Mouse (Mus musculus) cerebellum, postnatal 10 days (tissue): ENCODE measurements around the gene R3hdm4.

Experiments
- DNase-seq, 2 experiments: peaks; one replicate each; pipeline ENCODE4 v3.0.0; 2021; ENCODE audit warnings: mixed read lengths in 2 of 2

R3hdm4 gene

DNA sequence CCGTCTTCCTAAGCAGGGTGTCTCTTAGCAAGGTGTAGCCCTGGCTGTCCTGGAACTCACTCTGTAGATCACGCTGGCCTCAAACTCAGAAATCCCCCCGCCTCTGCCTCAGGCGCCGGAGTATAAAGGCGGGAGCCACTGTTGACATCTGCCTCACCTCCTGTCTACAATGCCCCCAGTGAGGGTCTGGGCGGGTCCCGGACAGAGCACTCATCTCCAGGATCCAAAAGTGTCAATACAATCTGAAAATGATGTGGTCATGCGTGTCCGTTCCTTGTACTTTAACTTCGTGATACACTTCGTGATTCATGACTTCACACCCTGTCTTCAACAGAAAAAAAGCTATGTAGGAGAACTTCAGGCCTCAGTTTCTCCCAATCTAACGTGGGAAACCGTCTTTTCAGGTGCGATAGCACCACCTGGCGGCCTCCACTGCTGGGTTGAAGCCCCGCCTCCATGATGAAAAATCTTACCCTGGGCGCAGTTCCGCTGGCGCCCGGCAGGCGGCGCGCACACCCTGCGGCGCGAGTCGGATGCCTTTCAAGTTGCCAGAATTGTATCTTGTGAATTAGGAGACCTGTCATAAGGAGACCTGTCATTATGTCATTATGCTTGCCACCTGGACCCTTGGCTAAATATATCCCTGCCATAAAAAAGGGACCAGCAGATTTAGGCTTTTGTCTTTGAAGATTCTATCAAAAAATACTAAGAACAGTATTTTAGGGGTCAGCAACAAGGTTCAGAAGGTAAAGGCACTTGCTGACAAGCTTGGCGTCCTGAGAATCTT lies 4.2 kb upstream of the R3hdm4 start:
- peak; percentile 97 to 99 for DNase-seq

- DNase-seq: peak in 1 of 2 experiments; percentile 37
These were observed 564 bp upstream of the R3hdm4 start for GRCm38 (mm10) chr10:79921572-79921971.

- peak in 1 of 2 experiments; percentile 19 for DNase-seq
These were observed 735 bp downstream of the R3hdm4 start for GRCm38 (mm10) chr10:79920056-79920890.

DNA sequence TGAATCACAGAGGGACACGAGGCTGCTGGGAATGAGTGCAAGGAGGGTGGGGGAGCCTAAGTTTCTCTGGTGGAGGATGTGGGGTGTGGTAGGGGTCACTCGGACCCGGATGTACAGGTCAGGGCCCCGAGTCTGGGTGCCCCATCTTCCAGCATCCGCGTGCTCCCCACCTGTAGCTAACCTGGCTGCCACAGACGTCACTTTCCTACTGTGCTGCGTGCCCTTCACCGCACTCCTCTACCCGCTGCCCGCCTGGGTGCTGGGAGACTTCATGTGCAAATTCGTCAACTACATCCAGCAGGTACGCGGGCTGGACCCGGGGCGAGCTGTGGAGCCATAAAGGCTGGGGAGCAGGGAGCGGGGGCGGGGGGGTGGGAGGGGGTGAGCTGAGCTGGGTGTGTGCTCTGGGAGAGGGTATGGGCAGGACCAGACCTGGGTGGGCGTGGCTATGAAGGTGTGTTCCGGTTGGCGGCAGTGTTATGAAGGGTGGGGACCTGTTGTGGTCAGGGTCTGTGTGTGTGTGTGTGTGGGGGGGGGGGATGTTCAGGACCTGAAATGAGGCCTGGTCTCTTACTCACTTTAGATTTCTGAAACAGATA lies 1.7 kb downstream of the R3hdm4 start:
- peak in 1 of 2 experiments; percentile 34 for DNase-seq

DNA sequence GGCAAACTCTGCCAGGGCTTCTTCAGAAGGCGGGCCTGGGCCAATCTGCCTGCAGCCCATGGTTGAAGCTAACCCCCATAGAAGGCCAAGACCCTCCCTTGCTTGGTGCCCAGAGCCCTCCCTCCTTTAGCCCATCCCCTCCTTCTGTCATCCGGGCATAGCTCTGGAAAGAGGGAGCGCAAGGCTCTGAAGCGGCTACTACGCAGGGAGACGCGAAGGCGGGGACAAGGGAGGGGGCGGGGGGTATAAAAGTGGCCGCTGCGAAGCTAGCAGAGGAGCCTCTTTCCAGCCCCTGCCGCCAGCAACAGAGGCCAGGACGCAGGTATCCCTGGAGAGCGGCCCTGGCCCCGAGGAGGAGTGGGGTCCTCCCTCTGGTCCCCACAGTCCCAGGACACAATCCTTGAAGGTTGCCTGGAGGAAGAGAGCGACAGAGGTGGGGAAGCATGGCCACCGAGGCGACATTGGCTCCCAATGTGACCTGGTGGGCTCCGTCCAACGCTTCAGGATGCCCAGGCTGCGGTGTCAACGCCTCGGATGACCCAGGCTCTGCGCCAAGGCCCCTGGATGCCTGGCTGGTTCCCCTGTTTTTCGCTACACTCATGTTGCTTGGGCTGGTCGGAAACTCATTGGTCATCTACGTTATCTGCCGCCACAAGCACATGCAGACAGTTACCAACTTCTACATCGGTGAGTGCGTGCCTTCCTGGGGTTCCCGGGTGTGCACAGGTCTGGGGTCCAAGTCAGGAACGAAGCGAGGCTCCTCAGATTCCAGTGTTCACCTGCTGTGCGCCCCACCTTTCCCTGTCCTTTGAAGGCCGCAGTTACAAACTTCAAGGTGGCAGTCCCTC lies 2.6 kb downstream of the R3hdm4 start:
- peak; percentile 81 to 84 for DNase-seq

- no peak for DNase-seq
These were observed 3.4 kb downstream of the R3hdm4 start for GRCm38 (mm10) chr10:79917532-79918100.

DNA sequence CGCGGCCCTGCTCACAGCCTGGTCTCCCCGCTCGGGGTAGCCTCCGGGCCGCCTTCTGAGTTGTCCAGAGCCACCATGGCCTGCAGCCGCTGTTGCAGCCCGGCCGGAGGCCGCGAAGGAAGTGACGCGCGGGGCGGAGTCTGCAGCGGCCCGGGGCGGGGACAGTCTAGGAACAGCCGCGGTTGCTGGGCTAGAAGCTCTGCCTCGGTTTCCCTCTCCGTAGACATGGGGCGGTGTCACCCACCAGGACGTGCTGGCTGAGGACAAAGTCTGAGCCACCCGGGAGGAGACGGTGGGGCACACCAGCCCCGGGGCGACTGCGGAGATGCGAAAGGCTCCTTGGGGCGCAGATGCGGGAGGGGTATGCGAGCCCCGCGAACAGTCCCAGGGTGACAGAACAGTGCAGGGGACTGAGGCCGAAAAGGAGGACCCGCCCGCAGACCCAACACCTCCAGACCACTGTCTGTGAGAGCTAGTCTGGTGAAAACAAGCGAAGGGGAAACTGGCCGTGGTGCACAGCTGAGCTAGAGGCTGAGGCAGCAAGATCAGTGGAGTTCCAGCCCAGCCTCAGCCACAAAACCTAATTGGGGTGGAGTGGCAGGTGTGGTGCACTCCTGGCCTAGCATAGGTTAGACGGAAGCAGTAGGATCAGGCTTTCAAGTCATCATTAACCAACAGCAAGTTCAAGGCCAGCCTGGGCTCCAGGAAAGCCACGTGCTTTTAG lies 4.0 kb downstream of the R3hdm4 start, which contains the start of gene Kiss1r:
Kiss1r (plus strand) TSS at position 164 of the 724 bp plus-strand sequence.
- DNase-seq: peak; percentile 92

GRCm38 (mm10) chr10:79916081-79916480 lies 4.9 kb downstream of the R3hdm4 start:
- DNase-seq: peak; percentile 30 to 43

DNA sequence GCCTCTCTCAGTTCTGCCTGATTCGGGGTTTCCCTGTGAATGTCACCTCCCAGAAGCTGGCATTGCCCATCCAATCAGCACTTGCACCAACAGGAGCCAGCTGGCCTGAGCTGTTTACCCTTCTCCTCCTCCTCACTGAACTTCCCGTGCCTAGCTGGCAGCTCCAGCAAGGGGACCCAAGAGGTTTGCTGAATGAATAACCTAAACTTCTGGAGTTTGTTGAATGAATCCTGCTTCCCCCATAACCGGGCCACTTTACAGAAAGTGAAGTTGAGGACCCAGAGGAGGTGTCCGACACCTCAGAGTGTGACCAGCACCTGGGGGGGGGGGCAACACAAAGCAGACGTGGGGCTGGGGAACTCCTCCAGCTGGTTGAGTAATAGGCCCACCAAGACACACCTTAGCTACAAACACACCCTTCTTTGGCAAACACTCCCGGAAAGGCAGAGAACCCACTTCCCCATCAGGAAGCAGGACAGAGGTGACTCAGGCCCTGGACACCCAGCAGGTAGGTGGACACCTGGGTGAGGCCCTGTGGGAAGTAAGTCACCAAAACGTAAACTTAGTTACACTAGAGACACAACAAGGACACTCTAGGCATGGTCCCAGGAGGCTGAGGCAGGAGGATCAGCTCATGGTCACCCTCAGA lies 5.9 kb downstream of the R3hdm4 start:
- peak; percentile 35 to 56 for DNase-seq

- DNase-seq: peak; percentile 54 to 68
These were observed 6.7 kb downstream of the R3hdm4 start for GRCm38 (mm10) chr10:79914131-79914947.

DNA sequence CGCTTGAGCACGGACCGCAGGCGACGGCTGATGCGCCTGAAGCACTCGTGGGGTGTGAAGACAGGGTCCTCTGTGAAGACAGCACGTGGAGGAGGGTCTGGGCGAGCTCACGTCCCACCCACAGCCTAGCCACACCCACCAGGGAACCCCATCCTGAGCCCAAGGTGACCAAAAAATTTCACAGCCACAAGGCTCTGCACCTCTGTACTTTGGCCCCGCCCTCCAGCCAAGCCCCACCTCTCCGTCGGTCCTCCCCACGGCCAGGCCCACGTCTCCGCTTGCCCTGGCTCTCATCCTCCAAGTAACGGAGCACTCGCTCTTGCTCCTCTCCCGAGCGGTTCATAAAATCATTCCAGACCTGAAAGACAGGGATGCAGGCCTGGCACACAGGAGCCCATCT lies 8.6 kb downstream of the R3hdm4 start:
- DNase-seq: no peak

DNA sequence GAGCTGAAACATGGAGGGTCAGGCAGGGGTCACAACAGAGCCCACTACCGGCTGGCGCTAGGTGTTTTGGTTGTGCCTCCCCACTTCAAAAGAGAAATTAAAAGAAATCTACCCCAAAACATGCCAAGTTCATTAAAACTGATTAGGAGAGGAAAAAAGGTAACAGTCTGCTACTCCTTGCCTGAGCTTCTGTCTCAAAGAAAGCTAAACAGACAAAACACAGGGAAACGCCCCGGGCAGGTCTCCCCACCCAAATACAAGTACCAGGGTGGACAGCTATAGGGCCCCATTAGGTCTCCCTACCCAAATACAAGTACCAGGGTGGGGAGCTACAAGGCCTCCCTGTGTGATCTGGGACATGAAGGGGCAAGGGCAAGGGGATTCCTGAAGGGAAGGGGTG lies 10.5 kb downstream of the R3hdm4 start, which contains the start of gene Gm26602:
Gm26602 (plus strand) TSS at position 301 of the 400 bp plus-strand sequence.
- DNase-seq: no peak

GRCm38 (mm10) chr10:79909092-79909922 lies 11.7 kb downstream of the R3hdm4 start:
- DNase-seq: peak; percentile 41 to 72

- DNase-seq: peak; percentile 98
These were observed 12.6 kb downstream of the R3hdm4 start, which contains the start of gene Med16 for GRCm38 (mm10) chr10:79908167-79909091. TSS of gene Med16 (minus strand) at chr10:79908923.

GRCm38 (mm10) chr10:79907415-79907814 lies 13.6 kb downstream of the R3hdm4 start:
- DNase-seq: peak in 1 of 2 experiments; percentile 13

GRCm38 (mm10) chr10:79906712-79907111 lies 14.3 kb downstream of the R3hdm4 start:
- peak in 1 of 2 experiments; percentile 30 for DNase-seq

GRCm38 (mm10) chr10:79900951-79901410 lies 20.0 kb downstream of the R3hdm4 start:
- DNase-seq: peak; percentile 66 to 80
